Mouse (Mus musculus): Measurements from ENCODE around the gene Baz2b.

The Baz2b gene

GRCm38 (mm10) chr2:60018875-60019501, 190.7 kb downstream of the Baz2b start:
- no peak for DNase-seq (ENCODE audit: extremely low read depth, low read depth, low spot score)

DNA sequence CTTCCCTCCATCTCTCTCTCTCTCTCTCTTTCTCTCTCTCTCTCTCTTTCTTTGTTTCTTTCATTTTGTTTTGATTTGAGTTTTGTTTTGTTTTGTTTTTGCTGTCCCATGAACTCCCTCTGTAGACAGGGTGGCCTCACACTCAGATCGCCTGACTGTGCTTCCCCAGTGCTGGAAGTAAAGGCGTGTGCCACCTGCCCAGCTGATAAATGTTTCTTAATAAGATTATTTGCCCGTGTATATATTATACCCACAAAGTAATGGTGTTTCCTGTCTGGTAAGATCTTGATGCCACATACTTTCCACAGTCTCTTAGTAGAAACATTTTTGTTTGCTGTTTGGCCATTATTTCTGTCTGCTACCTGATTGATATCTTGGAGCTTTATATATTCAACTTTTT, 198.1 kb downstream of the Baz2b start:
- no peak for DNase-seq (ENCODE audit: extremely low read depth, low read depth, low spot score)

DNA sequence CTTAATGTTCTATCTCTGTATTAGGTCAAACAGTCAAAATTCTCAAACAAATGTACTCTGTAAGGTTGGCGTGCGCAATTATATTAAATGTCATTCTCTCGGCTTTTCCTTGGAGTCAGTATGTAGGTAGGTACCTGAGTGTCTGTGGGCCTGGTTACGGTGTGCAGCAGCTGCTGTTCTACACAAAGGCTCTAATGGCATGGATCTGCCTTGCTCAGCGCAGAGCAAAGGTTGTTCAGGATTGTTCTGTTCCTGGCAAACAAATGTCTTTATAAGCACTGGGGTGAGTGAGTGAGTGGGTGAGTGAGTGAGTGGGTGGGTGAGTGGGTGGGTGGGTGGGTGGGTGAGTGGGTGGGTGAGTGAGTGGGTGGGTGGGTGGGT, 206.0 kb downstream of the Baz2b start:
- DNase-seq (ENCODE audit: extremely low read depth, low read depth, low spot score): no peak

- no peak for DNase-seq (ENCODE audit: extremely low read depth, low read depth, low spot score)
Observed at GRCm38 (mm10) chr2:60003038-60003664, 206.5 kb downstream of the Baz2b start.

DNA sequence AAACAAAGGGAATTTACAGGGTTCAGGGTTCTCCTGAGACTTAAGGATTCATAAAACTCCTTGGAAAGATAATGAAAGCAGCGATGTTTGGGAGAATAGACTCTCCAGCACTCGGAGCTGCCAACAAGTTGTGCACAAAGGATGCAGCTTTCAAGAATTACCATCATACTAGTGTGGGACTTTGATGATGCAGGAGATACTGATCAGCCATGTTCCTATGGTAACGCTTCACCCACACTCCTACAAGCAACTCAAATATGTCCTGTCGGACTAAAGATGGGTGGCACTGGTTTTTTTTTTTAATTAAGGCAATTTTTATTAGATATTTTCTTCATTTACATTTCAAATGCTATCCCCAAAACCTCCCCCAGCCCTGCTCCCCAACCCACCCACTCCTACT, 209.4 kb downstream of the Baz2b start:
- DNase-seq (ENCODE audit: extremely low read depth, low read depth, low spot score): no peak

- DNase-seq (ENCODE audit: extremely low read depth, low read depth, low spot score): no peak
Observed at GRCm38 (mm10) chr2:59997479-59998228, 212.0 kb downstream of the Baz2b start.

GRCm38 (mm10) chr2:59996911-59997310, 212.7 kb downstream of the Baz2b start:
- DNase-seq (ENCODE audit: extremely low read depth, low read depth, low spot score): no peak

DNA sequence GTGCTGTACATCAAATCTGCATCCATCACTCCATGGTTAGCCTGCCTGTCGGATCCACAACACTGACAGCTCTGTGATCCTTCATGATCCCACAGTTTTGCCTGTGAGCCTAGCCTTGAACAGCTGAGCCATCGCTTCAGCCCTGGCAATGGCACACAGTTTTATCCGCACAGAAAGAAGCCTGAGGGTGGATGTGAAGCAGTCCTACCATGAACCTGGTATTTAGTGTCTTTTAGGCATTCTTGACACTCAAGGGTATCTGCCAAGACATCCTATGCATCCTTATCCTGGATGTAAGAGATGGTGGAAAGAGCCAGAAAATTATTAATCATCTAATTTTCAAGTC, 216.5 kb downstream of the Baz2b start:
- no peak for DNase-seq (ENCODE audit: extremely low read depth, low read depth, low spot score)

DNA sequence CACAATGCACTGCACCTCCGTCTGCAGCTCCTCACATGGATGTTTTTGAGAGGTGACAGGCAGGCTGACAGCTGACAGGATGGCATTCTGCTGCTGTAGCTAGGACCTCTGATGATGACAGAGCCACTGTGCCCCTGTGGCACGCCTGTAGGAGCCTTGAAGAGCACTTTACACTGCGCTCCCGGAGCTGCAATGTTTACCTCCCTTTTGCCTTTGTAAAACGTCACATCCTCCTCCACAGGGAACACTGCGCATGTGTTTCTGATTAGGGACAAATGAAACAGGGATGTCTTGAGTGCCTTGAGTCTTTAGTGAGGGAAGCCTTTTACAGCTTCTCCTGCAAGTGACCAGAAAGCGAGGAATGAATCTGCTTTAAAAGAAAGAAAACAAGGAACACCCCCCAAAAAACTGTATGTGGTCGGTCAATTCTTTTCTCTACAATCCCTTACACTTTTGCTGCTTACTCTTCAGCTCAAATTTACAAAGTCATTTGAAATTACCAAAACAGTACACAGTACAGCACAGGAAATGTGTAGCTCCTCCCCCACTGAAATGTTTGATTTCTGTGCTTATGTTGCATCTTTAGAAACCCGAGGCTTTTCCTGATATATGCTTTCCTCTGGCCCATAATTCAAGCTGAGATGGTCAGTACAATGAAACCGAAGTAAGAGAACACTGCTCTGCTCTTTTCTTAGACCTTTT, 217.0 kb downstream of the Baz2b start:
- DNase-seq (ENCODE audit: extremely low read depth, low read depth, low spot score): no peak

DNA sequence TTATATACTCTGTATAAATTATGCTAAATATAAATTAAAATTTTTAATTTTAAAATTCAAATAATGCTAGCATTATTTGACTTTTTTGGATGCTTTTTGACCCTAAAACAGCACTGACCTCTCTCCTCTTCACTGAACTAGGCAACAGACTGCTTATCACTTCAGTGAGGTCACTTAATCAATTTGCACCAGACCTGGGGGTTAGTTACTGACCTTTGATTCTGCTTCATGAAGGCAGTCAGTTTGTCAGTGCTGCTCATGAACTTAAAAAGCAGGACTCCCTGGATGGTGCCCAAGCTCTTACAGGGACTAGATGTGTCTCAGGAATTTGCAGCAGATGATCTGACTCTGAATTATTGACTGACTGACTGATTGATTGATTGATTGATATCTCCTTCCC, 217.9 kb downstream of the Baz2b start:
- no peak for DNase-seq (ENCODE audit: extremely low read depth, low read depth, low spot score)

- no peak for DNase-seq (ENCODE audit: extremely low read depth, low read depth, low spot score)
Observed at GRCm38 (mm10) chr2:59987521-59987920, 222.1 kb downstream of the Baz2b start.

DNA sequence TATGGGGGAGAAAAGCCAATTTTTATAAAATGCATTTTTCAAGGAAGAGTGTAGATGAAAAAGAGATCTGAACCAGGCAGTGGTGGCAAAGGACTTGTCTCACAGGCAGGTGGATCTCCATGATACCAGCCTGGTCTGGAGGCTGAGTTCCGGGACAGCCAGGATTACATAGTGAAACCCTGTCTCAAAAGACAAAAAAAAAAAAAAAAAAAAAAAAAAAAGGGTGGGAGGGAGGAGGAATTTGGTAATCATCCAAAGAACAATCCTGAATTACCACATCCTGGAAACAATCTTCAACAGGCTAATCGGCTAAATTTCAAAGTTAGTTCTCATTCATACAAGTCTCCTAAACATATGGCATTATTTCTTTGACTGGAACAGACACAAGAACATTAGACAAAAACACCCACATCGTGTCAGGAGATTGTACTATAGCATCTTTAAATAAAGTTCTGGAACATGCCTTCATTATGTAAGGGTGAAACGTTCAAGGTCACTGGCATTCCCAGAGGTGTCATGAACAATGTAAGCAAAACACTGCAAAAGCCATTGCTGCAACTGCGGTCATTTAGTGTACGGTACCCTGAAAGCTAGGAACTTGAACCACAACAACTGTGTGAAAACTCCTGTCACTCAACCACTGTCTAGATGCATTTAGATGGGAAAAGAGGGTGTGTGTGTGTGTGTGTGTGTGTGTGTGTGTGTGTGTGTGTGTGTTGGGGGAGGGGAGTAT, 230.0 kb downstream of the Baz2b start:
- no peak for DNase-seq (ENCODE audit: extremely low read depth, low read depth, low spot score)

- no peak for DNase-seq (ENCODE audit: extremely low read depth, low read depth, low spot score)
Observed at GRCm38 (mm10) chr2:59976680-59977079, 233.0 kb downstream of the Baz2b start.

GRCm38 (mm10) chr2:59975772-59976171, 233.9 kb downstream of the Baz2b start:
- no peak for DNase-seq (ENCODE audit: extremely low read depth, low read depth, low spot score)

GRCm38 (mm10) chr2:59973962-59974361, 235.7 kb downstream of the Baz2b start:
- DNase-seq (ENCODE audit: extremely low read depth, low read depth, low spot score): peak; percentile 37

DNA sequence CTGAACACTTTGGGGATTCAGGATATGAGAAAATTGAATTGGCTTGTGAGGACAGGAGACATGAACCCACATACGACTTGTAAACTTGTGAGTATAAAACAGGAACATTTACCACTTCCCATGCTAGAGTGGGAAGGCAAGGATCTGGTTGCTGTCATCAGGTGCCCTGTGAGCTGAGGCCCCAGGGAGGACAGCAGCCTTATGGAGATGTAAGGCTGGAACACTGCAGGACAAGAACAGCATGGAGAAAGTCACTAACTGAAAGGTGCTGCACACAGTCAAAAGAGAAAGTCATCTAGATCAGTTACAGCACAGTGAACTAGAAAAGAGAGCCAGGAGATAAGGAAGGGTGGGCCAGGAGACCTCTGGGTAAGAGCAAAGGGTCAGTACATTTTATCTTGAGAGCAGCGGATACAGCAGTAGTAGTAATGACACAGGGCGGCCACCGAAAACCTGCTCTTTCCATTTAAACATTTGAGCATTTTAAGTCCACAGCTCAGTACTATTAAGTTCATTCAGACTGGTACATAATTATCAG, 236.5 kb downstream of the Baz2b start:
- no peak for DNase-seq (ENCODE audit: extremely low read depth, low read depth, low spot score)

GRCm38 (mm10) chr2:59970511-59970910, 239.1 kb downstream of the Baz2b start:
- DNase-seq (ENCODE audit: extremely low read depth, low read depth, low spot score): no peak

DNA sequence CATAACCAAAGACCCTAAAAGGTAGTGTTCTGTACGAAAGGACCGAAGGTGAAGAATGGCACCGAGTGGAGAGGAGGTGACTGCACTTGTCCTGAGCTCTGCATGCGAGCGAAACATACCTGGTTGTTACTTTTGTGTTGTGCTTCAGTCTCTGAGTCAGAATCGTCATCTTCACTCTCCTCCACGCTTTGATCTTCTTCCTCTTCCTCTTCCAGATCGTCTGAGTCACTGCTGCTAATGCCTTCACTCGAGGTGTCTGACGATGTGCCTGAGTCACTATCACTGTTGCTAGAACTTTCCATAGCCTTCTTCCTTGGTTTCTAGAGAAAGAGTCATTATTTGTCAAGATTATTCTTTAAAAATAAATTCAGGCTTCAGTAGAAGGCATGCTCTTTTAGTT, 240.5 kb downstream of the Baz2b start:
- DNase-seq (ENCODE audit: extremely low read depth, low read depth, low spot score): no peak

- no peak for DNase-seq (ENCODE audit: extremely low read depth, low read depth, low spot score)
Observed at GRCm38 (mm10) chr2:59968593-59968992, 241.0 kb downstream of the Baz2b start.

- DNase-seq (ENCODE audit: extremely low read depth, low read depth, low spot score): no peak
Observed at GRCm38 (mm10) chr2:59966454-59966853, 243.2 kb downstream of the Baz2b start.

- DNase-seq (ENCODE audit: extremely low read depth, low read depth, low spot score): no peak
Observed at GRCm38 (mm10) chr2:59963011-59963410, 246.6 kb downstream of the Baz2b start.
